Mouse (Mus musculus) bone marrow macrophage, adult 2 months (primary cell): Measurements from ENCODE around the gene Ephb4.

Experiments used
- CTCF ChIP-seq: IDR thresholded peaks from 2 replicates; pipeline ENCODE4 v1.5.1; 2012; ENCODE audit warnings: low read depth, mild to moderate bottlenecking, low read length, moderate library complexity
- POLR2A ChIP-seq: IDR thresholded peaks from 2 replicates; pipeline ENCODE4 v1.6.1; 2012; ENCODE audit warnings: mild to moderate bottlenecking, low read depth, low read length, borderline replicate concordance

- TF ChIP-seq CTCF (no peak), POLR2A (no peak)
Observed at GRCm38 (mm10) chr5:137409451-137409850, 59.5 kb downstream of the Ephb4 start.
